Mouse (Mus musculus) kidney, postnatal 0 days (tissue): Measurements from ENCODE around the gene H2-Q2. TPM values are rescaled to one million over a fixed set of nuclear protein-coding genes. Genes with fewer than 3 reads are reported as not detected.
A peak's percentile ranks its signal among the peaks of the same experiment; 100 is the strongest.
"Not testable (repeated sequence)": the region's sequence is repeated elsewhere in the genome, so short reads cannot be mapped to it uniquely, and the experiment has no call there.

Experiments
- ATAC-seq: fragments of 200-750 bp; cut with Nextera tagmentation; replicated peaks from 2 replicates; pipeline ENCODE4 v1.8.0; 2017; ENCODE audit warnings: low read depth, moderate number of reproducible peaks, moderate TSS enrichment, moderate library complexity; ENCODE audit not compliant: low FRiP score
- DNase-seq: peaks from one replicate; pipeline ENCODE4 v3.0.0-alpha.2; 2016; ENCODE audit warnings: low spot score
- H3K27ac ChIP-seq: fragments of 300-500 bp; sonication (generic); 2 replicates; pipeline ENCODE4 v1.5.1; 2014; ENCODE audit warnings: mild to moderate bottlenecking
- H3K27me3 ChIP-seq: fragments of 300-500 bp; sonication (generic); 2 replicates; pipeline ENCODE4 v1.6.1; 2014; ENCODE audit warnings: low read length, mixed read lengths; ENCODE audit not compliant: insufficient read depth
- H3K36me3 ChIP-seq: fragments of 300-500 bp; sonication (generic); 2 replicates; pipeline ENCODE4 v1.6.1; 2014; ENCODE audit warnings: low read length, mixed read lengths; ENCODE audit not compliant: insufficient read depth
- H3K4me1 ChIP-seq: fragments of 300-500 bp; sonication (generic); replicated peaks from 2 replicates; pipeline ENCODE4 v1.6.1; 2014; ENCODE audit warnings: antibody characterized with exemption, low read length, mixed read lengths; ENCODE audit not compliant: insufficient read depth
- H3K4me2 ChIP-seq: fragments of 300-500 bp; sonication (generic); 2 replicates; pipeline ENCODE4 v1.6.1; 2014; ENCODE audit warnings: mild to moderate bottlenecking, low read length, moderate library complexity, mixed read lengths
- H3K4me3 ChIP-seq: fragments of 300-500 bp; sonication (generic); replicated peaks from 2 replicates; pipeline ENCODE4 v1.5.1; 2014; ENCODE audit warnings: low read depth, low read length
- H3K9ac ChIP-seq: fragments of 300-500 bp; sonication (generic); 2 replicates; pipeline ENCODE4 v1.6.1; 2014; ENCODE audit warnings: low read depth, low read length
- H3K9me3 ChIP-seq: fragments of 300-500 bp; sonication (generic); replicated peaks from 2 replicates; pipeline ENCODE4 v1.6.1; 2016; ENCODE audit warnings: low read length, inconsistent platforms, mixed read lengths
- CTCF ChIP-seq: IDR thresholded peaks from 2 replicates; pipeline ENCODE4 v1.5.1; 2016; ENCODE audit warnings: antibody characterized with exemption, low read depth, mild to moderate bottlenecking, moderate library complexity
- WGBS: fragments of 180-500 bp; shearing (Covaris S2); extraction: QIAGEN DNeasy Blood & Tissue Kit; methylation state at CpG from one replicate; pipeline ENCODE4 v1.1.7; 2014; 5-methylcytosine and 5-hydroxymethylcytosine counted together
- polyA plus RNA-seq: library from polyadenylated mRNA; unstranded; fragments of >200 nt; fragmentation: Nextera tagmentation; extraction: Ambion mirVana; gene quantifications from 2 replicates; pipeline ENCODE4 v1.2.1, GENCODE M21; 2015

The H2-Q2 gene
- polyA plus RNA-seq, 1 experiment from 2014 or later: 4.6 TPM

DNA sequence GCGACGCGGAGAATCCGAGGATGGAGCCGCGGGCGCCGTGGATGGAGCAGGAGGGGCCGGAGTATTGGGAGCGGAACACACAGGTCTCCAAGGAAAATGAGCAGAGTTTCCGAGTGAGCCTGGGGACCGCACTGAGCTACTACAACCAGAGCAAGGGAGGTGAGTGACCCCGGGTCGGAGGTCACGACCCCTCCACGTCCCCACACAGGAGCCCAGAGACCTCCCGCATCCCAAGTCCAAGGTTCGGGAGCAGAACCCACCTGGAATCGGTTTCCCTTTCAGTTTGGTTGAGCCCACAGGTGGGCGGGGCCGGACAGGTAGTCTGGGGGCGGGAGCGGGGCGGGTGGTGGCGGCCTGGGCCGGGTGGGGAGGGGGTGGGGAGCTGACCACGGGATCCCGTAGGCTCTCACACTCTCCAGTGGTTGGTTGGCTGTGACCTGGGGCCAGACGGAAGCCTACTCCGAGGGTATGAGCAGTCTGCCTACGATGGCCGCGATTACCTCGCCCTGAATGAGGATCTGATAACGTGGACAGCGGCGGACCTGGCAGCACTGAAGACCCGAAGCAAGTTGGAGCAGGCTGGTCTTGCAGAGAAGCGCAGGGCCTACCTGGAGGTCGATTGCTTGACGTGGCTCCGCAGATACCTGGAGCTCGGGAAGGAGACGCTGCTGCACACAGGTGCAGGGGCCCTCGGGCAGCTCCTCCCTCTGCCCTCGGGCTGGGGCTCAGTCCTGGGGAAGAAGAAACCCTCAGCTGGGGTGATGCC is 852 bp downstream of the H2-Q2 start:
- Histone ChIP-seq H3K4me1 (0 out of 2 replicates have a peak, but pooled peaks cover 6% of the 10 kb centered on the region), H3K27me3 (no peaks in the 10 kb centered on the region), H3K9me3 (no peaks in the 10 kb centered on the region), H3K4me3 (peak overlapping the region; percentile 39), H3K9ac (peak overlapping the region; percentile 31; the same call in 1 of the 2 replicates), H3K36me3 (no peaks in the 10 kb centered on the region), H3K27ac (no peak overlapping the region), H3K4me2 (peak overlapping the region; percentile 74)
- DNase-seq (no peak), ATAC-seq (peak; percentile 78)
- WGBS: 2% methylated on average over 46 of the region's 46 CpGs
- TF ChIP-seq CTCF: no peak

- H3K4me2 ChIP-seq, H3K4me1 ChIP-seq, H3K9ac ChIP-seq, H3K9me3 ChIP-seq, H3K27me3 ChIP-seq, H3K4me3 ChIP-seq, H3K27ac ChIP-seq, H3K36me3 ChIP-seq, DNase-seq, ATAC-seq: not testable (repeated sequence)
These were observed 5.6 kb downstream of the H2-Q2 start for GRCm38 (mm10) chr17:35347659-35348058.

DNA sequence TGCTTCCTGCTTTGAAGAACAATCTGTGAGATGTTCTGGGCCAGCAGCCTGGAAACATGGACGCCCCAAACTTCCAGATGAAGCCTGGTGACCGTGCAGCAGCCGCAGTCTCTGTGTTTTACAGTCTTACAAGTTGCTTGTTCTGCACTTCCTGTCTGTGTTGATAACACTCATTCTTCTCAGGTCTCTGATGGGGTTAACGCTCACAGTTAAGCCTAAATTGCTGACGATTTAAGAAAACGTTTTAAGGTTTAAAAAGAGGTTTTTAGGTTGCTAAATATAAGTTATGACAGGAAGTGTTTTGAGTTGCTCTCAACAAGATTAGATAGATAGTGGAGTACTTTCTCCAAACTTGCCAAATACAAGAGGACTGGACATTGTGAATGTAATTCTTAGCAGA is 11.2 kb downstream of the H2-Q2 start:
- not testable (repeated sequence) for H3K4me1 ChIP-seq, H3K36me3 ChIP-seq, DNase-seq, H3K27ac ChIP-seq, ATAC-seq, H3K27me3 ChIP-seq, H3K4me3 ChIP-seq, H3K9ac ChIP-seq, H3K4me2 ChIP-seq, H3K9me3 ChIP-seq
- 41% methylated on average over 6 of the region's 6 CpGs for WGBS

DNA sequence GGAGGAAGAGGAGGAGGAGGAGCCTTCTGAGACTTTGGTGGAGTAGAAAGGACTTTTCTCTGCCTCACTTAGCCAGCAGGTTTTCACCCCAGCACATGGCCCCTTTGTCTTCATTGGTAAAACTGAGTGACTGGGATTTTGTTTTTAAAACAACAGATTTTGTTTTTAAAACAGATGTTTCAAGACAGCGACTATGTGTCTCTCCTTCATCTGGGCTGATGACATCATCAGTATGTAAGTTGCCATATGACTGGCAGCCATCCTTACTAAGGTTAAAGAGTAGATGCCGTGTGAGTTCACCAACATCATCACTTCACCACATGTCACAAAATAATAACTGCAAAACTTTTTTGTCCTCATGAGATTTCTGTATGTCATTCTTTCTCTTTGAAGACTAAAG is 12.0 kb downstream of the H2-Q2 start:
- H3K4me1 ChIP-seq: no peaks in the 10 kb centered on the region
- no peak overlapping the region for H3K4me3 ChIP-seq
- no peaks in the 10 kb centered on the region for H3K36me3 ChIP-seq
- no peaks in the 10 kb centered on the region for H3K27me3 ChIP-seq
- no peak overlapping the region for H3K9ac ChIP-seq
- ATAC-seq: no peak
- H3K27ac ChIP-seq: no peak overlapping the region
- no peak overlapping the region for H3K4me2 ChIP-seq
- 76% methylated on average over 2 of the region's 2 CpGs for WGBS
- TF ChIP-seq CTCF: no peak
- no peak for DNase-seq
- H3K9me3 ChIP-seq: no peaks in the 10 kb centered on the region

DNA sequence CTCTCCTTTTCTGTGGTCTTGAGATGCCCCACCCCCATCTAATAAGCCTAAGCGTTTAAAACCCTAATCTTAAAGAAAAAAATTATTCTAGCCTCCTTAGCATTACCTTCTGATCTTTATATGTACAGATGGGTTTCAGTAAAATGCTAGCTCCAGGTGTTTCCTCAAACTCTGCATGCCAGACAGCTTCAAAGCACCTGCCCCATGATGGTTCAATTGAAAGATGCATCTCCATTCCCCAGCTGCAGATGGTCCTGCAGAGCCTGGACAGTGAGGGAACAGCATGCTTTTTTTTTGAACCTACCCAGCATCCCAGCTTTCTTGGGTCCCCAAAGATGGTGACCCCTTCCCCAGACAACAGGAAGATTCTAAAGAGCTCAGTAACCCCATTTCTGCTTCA is 15.0 kb downstream of the H2-Q2 start:
- no peaks in the 10 kb centered on the region for H3K4me1 ChIP-seq
- DNase-seq (no peak), ATAC-seq (no peak)
- H3K9ac ChIP-seq: no peak overlapping the region
- H3K27ac ChIP-seq: no peak overlapping the region
- H3K9me3 ChIP-seq: no peaks in the 10 kb centered on the region
- no peaks in the 10 kb centered on the region for H3K27me3 ChIP-seq
- TF ChIP-seq CTCF: no peak
- WGBS: 49% methylated on average over 1 of the region's 1 CpGs
- H3K4me3 ChIP-seq: no peak overlapping the region
- no peak overlapping the region for H3K4me2 ChIP-seq
- H3K36me3 ChIP-seq: no peaks in the 10 kb centered on the region

- WGBS: 7% methylated on average over 38 of the region's 38 CpGs
- TF ChIP-seq CTCF: no peak
These were observed 16.9 kb downstream of the H2-Q2 start for GRCm38 (mm10) chr17:35358763-35359469.

More at GRCm38 (mm10) chr17:35358763-35359469, 16.9 kb downstream of the H2-Q2 start:
- Histone ChIP-seq H3K27me3 (no peaks in the 10 kb centered on the region), H3K9ac (no peak overlapping the region), H3K4me3 (peak overlapping the region; percentile 32), H3K27ac (no peak overlapping the region), H3K4me2 (peak overlapping the region; percentile 61), H3K9me3 (0 out of 2 replicates have a peak, but pooled peaks cover 3% of the 10 kb centered on the region), H3K4me1 (no peaks in the 10 kb centered on the region), H3K36me3 (no peaks in the 10 kb centered on the region)
- ATAC-seq: 0 out of 2 replicates have a peak, but pooled peaks have one; percentile 13
- DNase-seq: peak; percentile 27
